Mouse (Mus musculus) heart, postnatal 0 days (tissue): Measurements from ENCODE around the gene Chic2. TPM values are rescaled to one million over a fixed set of nuclear protein-coding genes. Genes with fewer than 3 reads are reported as not detected.
A peak's percentile ranks its signal among the peaks of the same experiment; 100 is the strongest.

Source experiments
- ATAC-seq: fragments of 200-750 bp; cut with Nextera tagmentation; 2 replicates; pipeline ENCODE4 v1.8.0; 2017; ENCODE audit warnings: low read depth, moderate number of reproducible peaks, moderate library complexity; ENCODE audit not compliant: insufficient read depth
- DNase-seq: peaks from one replicate; pipeline ENCODE4 v3.0.0-alpha.2; 2016; ENCODE audit warnings: low spot score
- H3K27ac ChIP-seq: fragments of 300-500 bp; sonication (generic); 2 replicates; pipeline ENCODE4 v1.5.1; 2014; ENCODE audit warnings: low read depth, mild to moderate bottlenecking
- H3K27me3 ChIP-seq: fragments of 300-500 bp; sonication (generic); 2 replicates; pipeline ENCODE4 v1.6.1; 2014; ENCODE audit warnings: low read length, mixed read lengths; ENCODE audit not compliant: control insufficient read depth, insufficient read depth
- H3K36me3 ChIP-seq: fragments of 300-500 bp; sonication (generic); replicated peaks from 2 replicates; pipeline ENCODE4 v1.6.1; 2014; ENCODE audit warnings: low read length, mixed read lengths; ENCODE audit not compliant: control insufficient read depth, insufficient read depth
- H3K4me1 ChIP-seq: fragments of 300-500 bp; sonication (generic); 2 replicates; pipeline ENCODE4 v1.6.1; 2014; ENCODE audit warnings: antibody characterized with exemption; ENCODE audit not compliant: control insufficient read depth, insufficient read depth
- H3K4me2 ChIP-seq: fragments of 300-500 bp; sonication (generic); 2 replicates; pipeline ENCODE4 v1.6.1; 2014; ENCODE audit warnings: low read depth, mild to moderate bottlenecking, low read length, moderate library complexity
- H3K4me3 ChIP-seq: fragments of 300-500 bp; sonication (generic); 2 replicates; pipeline ENCODE4 v1.5.1; 2014; ENCODE audit warnings: low read depth, low read length
- H3K9ac ChIP-seq: fragments of 300-500 bp; sonication (generic); replicated peaks from 2 replicates; pipeline ENCODE4 v1.6.1; 2014; ENCODE audit warnings: low read depth, low read length, mixed read lengths
- H3K9me3 ChIP-seq: fragments of 300-500 bp; sonication (generic); replicated peaks from 2 replicates; pipeline ENCODE4 v1.6.1; 2016; ENCODE audit warnings: low read length; ENCODE audit not compliant: control insufficient read depth
- CTCF ChIP-seq: IDR thresholded peaks from 2 replicates; pipeline ENCODE4 v1.5.1; 2016; ENCODE audit warnings: antibody characterized with exemption, control low read depth, low read depth
- EP300 ChIP-seq: IDR thresholded peaks from 2 replicates; pipeline ENCODE4 v1.6.1; 2016; ENCODE audit warnings: antibody characterized with exemption, low read depth
- WGBS: fragments of 180-500 bp; shearing (Covaris S2); extraction: QIAGEN DNeasy Blood & Tissue Kit; methylation state at CpG from one replicate; pipeline ENCODE4 v1.1.7; 2014; 5-methylcytosine and 5-hydroxymethylcytosine counted together
- polyA plus RNA-seq: library from polyadenylated mRNA; unstranded; fragments of >200 nt; fragmentation: Nextera tagmentation; extraction: Ambion mirVana; gene quantifications from 2 replicates; pipeline ENCODE4 v1.2.1, GENCODE M21; 2015
- total RNA-seq: library from RNA; depleted of rRNA; stranded (reverse); fragments of >200 nt; gene quantifications from 2 replicates; pipeline ENCODE4 v1.2.3, GENCODE M21; 2014; ENCODE audit warnings: low replicate concordance

Chic2 gene
- total and polyA plus RNA-seq, 2 experiments from 2014 or later = 27.4 to 28.5 TPM

DNA sequence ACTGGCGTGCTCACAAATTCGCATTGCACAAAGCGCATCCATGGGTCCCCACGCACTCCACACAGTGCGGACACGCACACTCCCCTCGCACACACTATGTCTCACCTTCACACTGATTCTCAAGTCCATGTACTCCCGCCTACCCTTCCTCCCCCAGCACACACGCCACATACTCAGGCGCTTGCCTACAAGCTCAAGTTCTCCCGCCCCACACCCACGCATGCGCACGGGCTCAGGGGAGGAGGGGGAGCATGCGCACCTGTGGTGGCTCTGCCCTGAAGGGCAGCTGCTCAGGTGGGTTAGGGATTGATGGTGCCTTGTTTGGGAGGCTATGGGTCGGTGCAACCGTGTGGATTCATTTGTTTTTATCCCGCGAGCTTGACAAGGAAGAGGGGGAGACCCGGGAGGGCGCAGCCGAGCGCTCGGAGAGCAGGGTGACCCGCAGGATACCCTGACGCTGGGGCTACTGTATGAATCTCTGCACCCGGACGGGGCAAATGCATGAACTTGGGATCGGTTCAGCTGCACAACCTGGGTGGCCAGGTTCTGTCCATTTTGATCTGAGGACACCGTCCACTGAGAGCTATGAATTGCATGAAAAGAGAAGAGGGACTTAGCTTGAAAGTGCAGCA lies 22.7 kb upstream of the Chic2 start:
- no peaks in the 10 kb centered on the region for H3K36me3 ChIP-seq
- H3K27me3 ChIP-seq = peaks cover 59% of the 10 kb centered on the region
- H3K9ac ChIP-seq = 0 out of 2 replicates have a peak overlapping the region, but pooled peaks have one; percentile 3
- no peak overlapping the region for H3K27ac ChIP-seq
- WGBS = 1% methylated on average over 30 of the region's 30 CpGs
- no peak for TF ChIP-seq EP300
- TF ChIP-seq CTCF = no peak
- peak overlapping the region; percentile 43 for H3K4me3 ChIP-seq
- DNase-seq (no peak), ATAC-seq (no peak)
- peak overlapping the region; percentile 71 for H3K4me2 ChIP-seq
- H3K9me3 ChIP-seq = no peaks in the 10 kb centered on the region; the same call in 1 of the 2 replicates
- peaks cover 5% of the 10 kb centered on the region; the same call in 1 of the 2 replicates for H3K4me1 ChIP-seq

- Histone ChIP-seq H3K36me3 (no peaks in the 10 kb centered on the region), H3K27ac (no peak overlapping the region), H3K9ac (0 out of 2 replicates have a peak overlapping the region, but pooled peaks have one; percentile 3), H3K4me1 (peaks cover 5% of the 10 kb centered on the region; the same call in 1 of the 2 replicates), H3K4me3 (peak overlapping the region; percentile 43), H3K27me3 (peaks cover 54% of the 10 kb centered on the region), H3K9me3 (no peaks in the 10 kb centered on the region; the same call in 1 of the 2 replicates), H3K4me2 (peak overlapping the region; percentile 71)
- ATAC-seq (no peak), DNase-seq (no peak)
- WGBS = 5% methylated on average over 8 of the region's 10 CpGs
- no peak for TF ChIP-seq EP300
- no peak for TF ChIP-seq CTCF
Measured at GRCm38 (mm10) chr5:75066715-75067114, 22.1 kb upstream of the Chic2 start.

GRCm38 (mm10) chr5:75063177-75063576 lies 18.6 kb upstream of the Chic2 start:
- Histone ChIP-seq H3K4me3 (no peak overlapping the region), H3K4me1 (peaks cover 5% of the 10 kb centered on the region; the same call in 1 of the 2 replicates), H3K9ac (no peak overlapping the region), H3K36me3 (no peaks in the 10 kb centered on the region), H3K27ac (no peak overlapping the region), H3K9me3 (no peaks in the 10 kb centered on the region; the same call in 1 of the 2 replicates), H3K4me2 (no peak overlapping the region), H3K27me3 (peaks cover 18% of the 10 kb centered on the region)
- no peak for DNase-seq
- TF ChIP-seq EP300 = no peak
- TF ChIP-seq CTCF = no peak
- ATAC-seq = no peak
- 21% methylated on average over 4 of the region's 4 CpGs for WGBS

GRCm38 (mm10) chr5:75051109-75051508 lies 6.5 kb upstream of the Chic2 start:
- Histone ChIP-seq H3K9me3 (no peaks in the 10 kb centered on the region), H3K36me3 (no peaks in the 10 kb centered on the region), H3K27me3 (no peaks in the 10 kb centered on the region), H3K9ac (no peak overlapping the region), H3K27ac (no peak overlapping the region), H3K4me3 (no peak overlapping the region), H3K4me2 (no peak overlapping the region), H3K4me1 (no peaks in the 10 kb centered on the region)
- ATAC-seq (no peak), DNase-seq (no peak)
- 69% methylated on average over 4 of the region's 4 CpGs for WGBS
- no peak for TF ChIP-seq CTCF
- no peak for TF ChIP-seq EP300

DNA sequence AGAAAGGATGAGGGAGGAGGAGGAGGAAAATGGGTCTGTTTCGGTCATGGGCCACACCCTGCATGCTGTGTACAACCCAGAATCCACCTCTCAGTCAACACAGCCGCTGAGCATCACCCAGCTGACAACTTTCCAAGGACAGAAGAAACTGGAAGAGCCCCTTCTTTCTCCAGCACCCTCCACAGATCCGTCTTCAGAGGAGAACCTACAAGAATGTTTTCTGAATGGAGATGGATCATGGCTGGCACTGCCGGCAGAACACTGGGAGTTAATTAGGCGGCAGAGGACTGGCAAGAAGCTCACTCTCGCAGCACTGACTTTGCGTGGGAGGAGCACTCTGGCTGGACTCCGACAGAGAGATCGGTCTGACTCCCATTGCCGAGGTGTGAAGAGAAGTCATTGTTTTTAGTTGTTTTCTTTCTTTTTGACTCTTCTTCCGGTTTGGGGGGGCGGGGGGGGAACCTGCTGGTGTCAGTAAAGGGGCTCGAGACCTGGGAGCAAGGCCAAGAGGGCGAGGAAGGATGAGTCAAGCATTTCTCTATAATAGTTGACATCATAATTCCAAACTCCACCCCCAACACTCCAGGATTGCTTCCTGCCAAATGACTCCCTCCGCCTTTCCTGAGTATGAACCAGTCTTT lies 2.2 kb upstream of the Chic2 start:
- ATAC-seq = no peak
- no peaks in the 10 kb centered on the region for H3K36me3 ChIP-seq
- H3K4me2 ChIP-seq = peak overlapping the region; percentile 28; the same call in 1 of the 2 replicates
- 0 out of 2 replicates have a peak overlapping the region, but pooled peaks have one; percentile 15 for H3K27ac ChIP-seq
- H3K9me3 ChIP-seq = no peaks in the 10 kb centered on the region
- WGBS = 35% methylated on average over 15 of the region's 15 CpGs
- peak; percentile 61 for DNase-seq
- TF ChIP-seq CTCF (no peak), EP300 (no peak)
- peaks cover 11% of the 10 kb centered on the region for H3K4me1 ChIP-seq
- no peaks in the 10 kb centered on the region for H3K27me3 ChIP-seq
- no peak overlapping the region for H3K9ac ChIP-seq
- H3K4me3 ChIP-seq = no peak overlapping the region

- H3K4me3 ChIP-seq = no peak overlapping the region
- no peak for DNase-seq
- 85% methylated on average over 7 of the region's 7 CpGs for whole genome bisulfite sequencing
- H3K27me3 ChIP-seq = no peaks in the 10 kb centered on the region
- H3K36me3 ChIP-seq = no peaks in the 10 kb centered on the region
- no peak for TF ChIP-seq CTCF
- no peak for TF ChIP-seq EP300
- H3K9ac ChIP-seq = no peak overlapping the region
- ATAC-seq = no peak
- no peak overlapping the region for H3K27ac ChIP-seq
- no peak overlapping the region for H3K4me2 ChIP-seq
- peaks cover 13% of the 10 kb centered on the region for H3K4me1 ChIP-seq
- 0 out of 2 replicates have a peak, but pooled peaks cover 4% of the 10 kb centered on the region for H3K9me3 ChIP-seq
Measured at GRCm38 (mm10) chr5:75045371-75045770, 797 bp upstream of the Chic2 start.
